Mouse (Mus musculus) ES-Bruce4 (cell line): ENCODE measurements around the gene Kif7. TPM values are rescaled to one million over a fixed set of nuclear protein-coding genes. Genes with fewer than 3 reads are reported as not detected.

Experiments used
- H3K27ac ChIP-seq: 2 replicates; pipeline ENCODE4 v1.5.1; 2012; ENCODE audit warnings: low read length, inconsistent platforms; ENCODE audit not compliant: insufficient read depth
- H3K27me3 ChIP-seq: 2 replicates; pipeline ENCODE4 v1.6.1; 2012; ENCODE audit warnings: mild to moderate bottlenecking, low read length, inconsistent platforms; ENCODE audit not compliant: control insufficient read depth, poor library complexity, insufficient read depth, severe bottlenecking
- H3K36me3 ChIP-seq: 2 replicates; pipeline ENCODE4 v1.6.1; 2012; ENCODE audit warnings: inconsistent platforms, mild to moderate bottlenecking, low read length, moderate library complexity; ENCODE audit not compliant: control insufficient read depth, poor library complexity, insufficient read depth, severe bottlenecking
- H3K4me1 ChIP-seq: one replicate; pipeline ENCODE4 v1.8.1; 2011; ENCODE audit warnings: low read length; ENCODE audit not compliant: control insufficient read depth, insufficient read depth
- H3K4me3 ChIP-seq: 2 replicates; pipeline ENCODE4 v1.5.1; 2011; ENCODE audit warnings: low read depth, mild to moderate bottlenecking, low read length
- H3K9ac ChIP-seq: 2 replicates; pipeline ENCODE4 v1.6.1; 2012; ENCODE audit warnings: low read depth, mild to moderate bottlenecking, inconsistent platforms; ENCODE audit not compliant: poor library complexity, severe bottlenecking
- H3K9me3 ChIP-seq: replicated peaks from 2 replicates; pipeline ENCODE4 v1.6.1; 2012; ENCODE audit warnings: mild to moderate bottlenecking, low read length, inconsistent platforms; ENCODE audit not compliant: control insufficient read depth, poor library complexity, insufficient read depth, severe bottlenecking
- CTCF ChIP-seq: IDR thresholded peaks from one replicate; pipeline ENCODE4 v1.8.1; 2011; ENCODE audit warnings: low read depth, low read length
- EP300 ChIP-seq: IDR thresholded peaks from 2 replicates; pipeline ENCODE4 v1.6.1; 2011; ENCODE audit warnings: low read depth, low read length; ENCODE audit not compliant: insufficient read depth
- POLR2A ChIP-seq: IDR thresholded peaks from one replicate; pipeline ENCODE4 v1.8.1; 2011; ENCODE audit warnings: low read length; ENCODE audit not compliant: insufficient read depth
- polyA plus RNA-seq: library from polyadenylated mRNA; stranded (reverse); fragments of >200 nt; gene quantifications from 2 replicates; pipeline ENCODE4 v1.2.4, GENCODE M21; 2011; ENCODE audit warnings: low read depth; ENCODE audit not compliant: missing spikeins, insufficient read depth, insufficient read length

The Kif7 gene
- polyA plus RNA-seq, 1 experiment = 4.1 TPM

DNA sequence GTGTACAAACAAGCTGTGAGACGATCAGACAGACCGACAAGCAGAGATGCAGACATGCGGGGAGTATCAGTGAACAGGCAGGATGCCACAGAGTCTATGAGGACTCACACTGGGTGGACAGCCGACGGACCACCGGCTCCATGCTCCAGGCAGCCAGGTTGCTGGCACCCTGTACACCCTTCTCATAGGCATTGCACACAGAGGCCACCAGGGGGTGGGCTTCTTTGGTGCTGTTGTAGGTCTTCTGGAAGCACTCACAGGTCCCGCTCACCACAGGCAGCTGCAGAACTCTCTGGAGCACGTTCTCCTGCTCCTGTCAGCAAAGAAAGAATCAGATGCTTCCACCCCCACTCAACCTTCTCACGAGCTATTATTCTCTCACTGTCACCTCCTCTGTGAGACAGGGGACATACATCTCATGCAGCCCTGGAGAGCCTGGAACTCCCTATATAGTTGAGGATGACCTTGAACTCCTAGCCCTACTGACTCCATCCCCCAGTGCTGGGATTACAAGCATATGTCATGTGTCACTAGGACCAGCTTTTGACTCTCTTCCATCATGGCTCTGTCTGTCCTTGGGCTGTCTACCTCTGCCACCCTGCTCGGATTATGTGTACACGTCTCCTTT is 14.3 kb upstream of the Kif7 start:
- no peak overlapping the region for H3K9ac ChIP-seq
- H3K36me3 ChIP-seq = no peaks in the 10 kb centered on the region
- H3K27ac ChIP-seq = no peak overlapping the region
- no peaks in the 10 kb centered on the region for H3K4me1 ChIP-seq
- H3K4me3 ChIP-seq = no peak overlapping the region
- no peak for TF ChIP-seq EP300
- peak; percentile 51 for TF ChIP-seq CTCF
- no peak for TF ChIP-seq POLR2A
- H3K9me3 ChIP-seq = no peaks in the 10 kb centered on the region
- no peaks in the 10 kb centered on the region for H3K27me3 ChIP-seq

DNA sequence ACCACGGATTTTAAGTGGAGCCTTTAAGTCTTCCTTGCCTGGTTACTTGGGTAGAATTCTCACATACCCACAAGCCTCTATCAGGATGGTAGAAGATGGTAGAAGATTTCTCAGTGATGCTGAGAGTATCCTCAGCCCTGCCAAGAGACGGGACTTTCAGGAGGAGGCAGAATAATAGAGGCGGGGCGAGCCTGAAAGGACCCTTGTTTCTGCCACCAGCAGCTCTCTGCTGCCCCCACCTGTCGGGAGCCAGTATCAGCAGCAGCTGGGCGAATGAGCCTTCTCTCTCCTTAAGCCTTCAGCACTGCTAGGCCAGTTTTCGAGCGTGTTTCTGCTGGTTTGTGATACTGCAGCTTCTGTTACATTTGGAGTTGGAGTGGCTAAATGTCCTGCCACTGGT is 13.6 kb upstream of the Kif7 start:
- no peak overlapping the region for H3K4me3 ChIP-seq
- no peaks in the 10 kb centered on the region for H3K4me1 ChIP-seq
- TF ChIP-seq EP300 (no peak), CTCF (peak; percentile 97), POLR2A (no peak)
- no peaks in the 10 kb centered on the region for H3K36me3 ChIP-seq
- H3K27me3 ChIP-seq = no peaks in the 10 kb centered on the region
- no peaks in the 10 kb centered on the region for H3K9me3 ChIP-seq
- H3K27ac ChIP-seq = no peak overlapping the region
- no peak overlapping the region for H3K9ac ChIP-seq

DNA sequence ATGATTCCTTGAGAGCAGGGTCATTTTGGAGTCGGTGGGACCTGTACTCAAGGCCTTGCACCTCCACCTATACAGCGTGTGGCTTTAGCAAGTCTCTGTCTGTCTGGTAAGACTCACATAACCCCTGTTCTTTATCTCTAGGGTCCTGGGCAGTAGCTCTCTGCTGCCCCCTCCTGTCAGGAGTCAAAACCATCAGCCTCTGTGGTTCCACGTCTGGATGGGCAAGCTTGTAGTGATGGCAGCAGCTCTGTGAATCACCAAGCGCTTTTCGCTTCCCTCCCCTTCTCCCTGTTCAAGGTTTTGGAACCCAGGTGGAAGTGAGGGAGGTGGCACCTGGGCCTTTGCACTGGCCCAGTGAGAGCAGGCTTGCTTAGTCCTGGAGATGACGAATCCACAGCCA is 12.7 kb upstream of the Kif7 start:
- H3K4me1 ChIP-seq = no peaks in the 10 kb centered on the region
- no peaks in the 10 kb centered on the region for H3K27me3 ChIP-seq
- TF ChIP-seq EP300 (no peak), CTCF (peak; percentile 89)
- no peak overlapping the region for H3K9ac ChIP-seq
- no peaks in the 10 kb centered on the region for H3K36me3 ChIP-seq
- H3K27ac ChIP-seq = no peak overlapping the region
- H3K4me3 ChIP-seq = no peak overlapping the region
- no peaks in the 10 kb centered on the region for H3K9me3 ChIP-seq

GRCm38 (mm10) chr7:79727091-79727490 is 11.6 kb upstream of the Kif7 start:
- H3K4me3 ChIP-seq = no peak overlapping the region
- no peaks in the 10 kb centered on the region for H3K36me3 ChIP-seq
- H3K9me3 ChIP-seq = no peaks in the 10 kb centered on the region
- TF ChIP-seq CTCF (peak; percentile 95), EP300 (no peak)
- no peaks in the 10 kb centered on the region for H3K4me1 ChIP-seq
- no peaks in the 10 kb centered on the region for H3K27me3 ChIP-seq
- no peak overlapping the region for H3K9ac ChIP-seq
- H3K27ac ChIP-seq = no peak overlapping the region

DNA sequence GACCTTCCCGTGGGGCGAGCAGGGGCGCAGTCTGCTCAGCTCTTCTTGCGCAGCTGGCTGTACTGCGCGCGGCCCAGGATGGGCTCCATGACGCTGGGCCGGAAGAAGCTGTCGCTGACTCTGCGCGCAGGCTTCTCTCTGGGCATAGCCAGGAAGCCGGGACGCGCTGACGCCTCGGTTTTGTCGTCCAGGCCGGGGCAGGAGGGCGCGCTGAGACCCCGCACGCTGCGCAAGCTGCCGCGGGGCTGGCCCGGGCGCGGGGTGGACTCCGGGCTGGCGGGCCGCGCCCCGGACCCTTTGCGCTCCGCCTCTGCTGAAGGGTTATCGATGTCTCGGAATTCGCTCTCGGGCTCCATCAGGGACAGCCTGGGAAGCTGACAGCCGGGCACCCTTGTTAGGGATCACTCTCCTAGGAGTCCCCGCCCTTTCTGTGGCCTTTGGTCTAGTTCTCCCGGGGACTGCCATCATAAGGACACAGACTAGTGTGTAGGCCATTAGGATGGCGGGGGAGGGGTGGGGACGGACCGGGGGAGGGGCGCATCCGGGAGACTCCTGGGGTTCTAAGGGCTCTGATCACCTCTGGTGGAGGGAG is 6.0 kb upstream of the Kif7 start:
- Histone ChIP-seq H3K4me1 (no peaks in the 10 kb centered on the region), H3K9ac (peak overlapping the region; percentile 72), H3K27me3 (no peaks in the 10 kb centered on the region), H3K9me3 (no peaks in the 10 kb centered on the region), H3K4me3 (peak overlapping the region; percentile 63), H3K36me3 (no peaks in the 10 kb centered on the region), H3K27ac (no peak overlapping the region)
- TF ChIP-seq CTCF (no peak), POLR2A (no peak), EP300 (no peak)

GRCm38 (mm10) chr7:79710831-79711230 is 4.7 kb downstream of the Kif7 start:
- TF ChIP-seq POLR2A (no peak), EP300 (no peak), CTCF (no peak)
- Histone ChIP-seq H3K9me3 (no peaks in the 10 kb centered on the region), H3K4me1 (no peaks in the 10 kb centered on the region)

More at GRCm38 (mm10) chr7:79710831-79711230, 4.7 kb downstream of the Kif7 start:
- H3K9ac ChIP-seq = peak overlapping the region; percentile 16; the same call in 1 of the 2 replicates
- H3K4me3 ChIP-seq = peak overlapping the region; percentile 63
- H3K27me3 ChIP-seq = no peaks in the 10 kb centered on the region
- H3K27ac ChIP-seq = no peak overlapping the region
- H3K36me3 ChIP-seq = no peaks in the 10 kb centered on the region
